Mouse (Mus musculus) lung, postnatal 4 days (tissue): ENCODE data around the gene Rfc5.

Experiments
- DNase-seq, 2 experiments: peaks; one replicate each; pipeline ENCODE4 v3.0.0; 2021

The Rfc5 gene

DNA sequence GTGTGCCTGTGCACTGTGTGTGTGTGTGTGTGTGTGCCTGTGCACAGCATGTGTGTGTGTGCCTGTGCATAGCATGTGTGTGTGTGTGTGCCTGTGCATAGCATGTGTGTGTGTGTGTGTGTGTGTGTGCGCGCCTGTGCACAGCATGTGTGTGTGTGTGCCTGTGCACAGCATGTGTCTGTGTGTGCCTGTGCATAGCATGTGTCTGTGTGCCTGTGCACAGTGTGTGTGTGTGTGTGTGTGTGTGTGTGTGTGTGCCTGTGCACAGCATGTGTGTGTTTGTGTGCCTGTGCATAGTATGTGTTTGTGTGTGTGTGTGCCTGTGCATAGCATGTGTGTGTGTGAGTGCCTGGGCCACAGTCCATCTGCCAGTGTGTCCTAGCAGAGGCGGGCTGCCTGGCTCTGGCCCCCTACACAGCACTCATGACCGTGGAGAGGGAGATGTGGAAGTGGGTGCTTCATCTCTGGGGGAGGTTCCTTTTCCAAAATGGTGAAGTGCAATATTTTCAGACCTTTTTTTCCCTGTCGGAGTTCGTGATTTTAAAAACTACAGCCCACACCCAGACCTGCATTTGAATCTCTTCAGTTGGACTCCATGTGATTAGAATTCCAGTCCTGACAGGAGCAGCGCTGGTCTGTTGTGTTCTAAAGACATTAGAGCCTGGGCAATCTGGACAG is 14.3 kb downstream of the Rfc5 start:
- no peak for DNase-seq

- DNase-seq = no peak
Observed at GRCm38 (mm10) chr5:117373418-117373817, 15.4 kb downstream of the Rfc5 start.

DNA sequence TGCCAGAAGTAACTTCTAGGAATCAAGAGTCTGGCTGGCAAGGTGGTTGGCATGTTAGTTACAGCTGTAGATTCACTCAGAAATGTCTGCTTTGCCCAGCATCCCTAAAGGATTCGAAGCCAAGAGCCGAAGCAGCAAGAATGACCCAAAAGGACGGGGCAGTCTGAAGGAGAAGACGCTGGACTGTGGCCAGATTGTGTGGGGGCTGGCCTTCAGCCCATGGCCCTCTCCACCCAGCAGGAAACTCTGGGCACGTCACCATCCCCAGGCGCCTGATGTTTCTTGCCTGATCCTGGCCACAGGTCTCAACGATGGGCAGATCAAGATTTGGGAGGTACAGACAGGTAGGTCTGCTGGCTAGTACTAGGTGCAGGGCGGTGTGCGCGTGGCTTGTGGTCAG is 18.3 kb downstream of the Rfc5 start:
- peak; percentile 28 to 50 for DNase-seq

- no peak for DNase-seq
Observed at GRCm38 (mm10) chr5:117367206-117367605, 21.6 kb downstream of the Rfc5 start.

DNA sequence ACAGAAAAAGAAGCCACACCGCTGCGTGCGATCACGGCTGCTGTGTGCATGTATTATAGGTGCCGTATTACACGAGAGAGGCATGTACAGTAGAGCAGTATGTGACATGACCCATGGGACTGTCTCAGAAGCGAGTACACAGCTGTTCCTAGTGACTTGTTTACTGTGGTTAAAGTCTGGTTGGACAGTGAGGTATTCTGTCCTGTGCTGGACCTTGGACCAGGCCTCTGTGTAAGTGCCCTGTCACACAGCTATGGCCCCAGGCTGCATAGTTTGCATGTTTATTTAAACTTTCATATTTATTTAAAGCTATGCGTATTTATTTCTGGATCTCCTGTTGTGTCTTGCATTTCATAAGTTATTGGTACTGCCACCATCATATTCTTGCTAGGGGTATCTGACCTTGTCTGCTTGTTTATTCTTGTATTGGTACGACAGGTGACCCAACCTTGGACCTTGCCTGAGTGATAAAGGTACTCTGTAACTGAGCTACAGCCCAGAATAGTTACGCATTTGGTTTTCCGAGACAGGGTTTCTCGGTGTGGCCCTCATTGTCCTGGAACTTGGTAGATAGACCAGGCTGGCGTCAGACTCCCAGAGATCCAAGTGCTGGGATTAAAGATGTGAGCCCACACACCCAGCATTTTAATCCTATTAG is 22.8 kb downstream of the Rfc5 start:
- no peak for DNase-seq

- no peak for DNase-seq
Observed at GRCm38 (mm10) chr5:117364821-117365220, 24.0 kb downstream of the Rfc5 start.

DNA sequence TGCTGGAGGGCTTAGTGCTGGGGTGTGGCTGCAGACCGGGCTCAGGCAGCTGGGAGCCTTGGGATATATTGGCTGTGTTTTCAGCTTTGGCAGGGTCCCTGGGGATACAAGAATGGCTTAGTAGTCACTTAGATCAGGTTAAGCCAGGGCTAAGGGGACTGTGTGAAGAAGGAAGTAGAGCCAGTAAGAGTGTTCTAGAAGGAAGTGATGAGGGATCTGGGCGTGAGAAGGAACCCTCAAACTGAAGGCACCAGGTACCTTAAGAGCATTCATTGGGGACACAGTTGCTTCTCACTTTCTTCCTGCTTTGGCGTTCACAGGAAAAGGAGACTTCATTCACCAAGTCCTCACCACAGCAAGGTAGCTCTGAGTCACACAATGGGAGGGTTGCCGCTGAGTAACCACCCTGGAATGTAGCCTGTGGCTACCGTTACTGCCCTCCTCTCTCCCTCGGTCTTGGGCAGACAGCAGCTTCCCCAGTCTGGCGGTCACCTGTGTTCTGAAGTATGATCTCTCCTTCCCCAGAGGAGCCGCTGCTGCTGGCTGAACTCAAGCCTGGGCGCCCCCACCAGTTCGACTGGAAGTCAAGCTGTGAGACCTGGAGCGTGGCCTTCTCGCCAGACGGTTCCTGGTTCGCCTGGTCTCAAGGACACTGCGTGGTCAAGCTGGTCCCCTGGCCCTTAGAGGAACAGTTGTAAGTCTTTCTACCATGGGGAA is 25.6 kb downstream of the Rfc5 start:
- peak; percentile 45 to 63 for DNase-seq

DNA sequence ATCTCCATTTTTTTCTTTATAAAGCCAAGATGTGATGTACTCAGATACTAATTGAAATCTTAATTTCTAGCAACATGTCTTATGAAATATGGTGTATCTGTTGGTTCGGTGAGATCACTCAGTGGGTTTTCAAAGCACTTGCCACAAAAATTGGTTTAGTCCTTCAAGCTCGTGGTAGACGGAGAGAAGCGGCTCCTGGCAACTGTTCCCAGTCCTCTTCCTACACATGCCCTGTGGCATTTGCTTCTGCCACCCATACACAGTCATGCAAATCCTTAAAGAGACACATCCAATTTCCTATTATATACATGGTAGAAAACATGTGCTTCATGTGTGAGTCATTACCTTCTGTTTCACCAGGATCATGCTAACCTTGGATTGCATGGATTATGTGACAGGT is 27.3 kb downstream of the Rfc5 start:
- DNase-seq = no peak

GRCm38 (mm10) chr5:117360631-117361541 is 28.0 kb downstream of the Rfc5 start:
- no peak for DNase-seq

DNA sequence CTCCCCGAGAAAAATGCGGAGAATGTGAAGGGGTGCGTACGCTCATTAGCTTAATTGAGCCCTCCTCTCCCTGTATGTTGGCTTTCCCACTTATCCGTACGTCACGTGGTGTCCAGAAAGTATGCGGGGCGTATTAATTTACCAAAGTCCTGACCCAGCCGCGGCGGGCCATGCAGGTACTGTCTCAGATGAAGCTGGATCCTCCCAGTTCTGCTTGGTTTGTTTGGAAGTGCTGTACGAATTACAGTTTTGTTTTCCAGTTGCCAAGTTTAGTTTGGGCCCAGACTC is 28.7 kb downstream of the Rfc5 start:
- peak in 1 of 2 experiments; percentile 45 for DNase-seq

DNA sequence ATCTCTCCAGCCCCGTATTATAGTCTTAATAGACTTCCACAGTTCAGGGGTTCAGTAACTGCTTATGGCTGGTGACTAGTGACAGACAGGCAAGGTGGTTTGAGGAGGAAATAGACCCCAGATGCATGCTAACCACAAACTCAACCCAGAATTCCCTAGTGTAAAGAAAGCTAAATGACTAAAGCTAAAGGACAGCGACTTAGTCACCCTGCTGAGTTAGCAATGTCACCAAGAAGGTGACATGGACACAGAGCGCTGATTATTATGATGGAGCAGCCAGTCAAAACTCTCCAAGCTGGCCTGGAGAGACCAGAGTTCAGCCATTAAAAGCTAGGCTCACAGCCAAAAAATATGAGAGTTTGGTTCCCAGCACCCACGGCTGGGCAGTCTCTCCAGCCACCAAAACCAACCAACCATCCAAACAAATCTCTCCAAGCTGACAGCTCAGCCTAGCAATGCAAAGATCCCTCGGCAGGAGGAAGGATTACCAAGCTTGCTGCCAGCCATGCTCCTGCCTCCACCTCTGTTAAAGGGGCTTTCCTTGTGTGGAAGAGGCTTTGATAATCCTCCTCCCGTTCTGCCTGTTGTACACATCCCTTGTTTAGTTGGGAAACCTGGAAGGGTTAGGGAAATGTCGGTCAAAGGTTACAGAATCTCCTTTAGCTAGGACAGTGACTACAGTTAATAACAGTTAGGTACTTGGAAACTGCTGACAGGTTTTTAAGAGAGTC is 29.2 kb downstream of the Rfc5 start:
- DNase-seq = no peak

GRCm38 (mm10) chr5:117358725-117359124 is 30.1 kb downstream of the Rfc5 start:
- peak; percentile 71 to 85 for DNase-seq

- DNase-seq = no peak
Observed at GRCm38 (mm10) chr5:117358248-117358630, 30.6 kb downstream of the Rfc5 start.

- DNase-seq = peak in 1 of 2 experiments; percentile 66
Observed at GRCm38 (mm10) chr5:117357478-117358247, 31.2 kb downstream of the Rfc5 start.

DNA sequence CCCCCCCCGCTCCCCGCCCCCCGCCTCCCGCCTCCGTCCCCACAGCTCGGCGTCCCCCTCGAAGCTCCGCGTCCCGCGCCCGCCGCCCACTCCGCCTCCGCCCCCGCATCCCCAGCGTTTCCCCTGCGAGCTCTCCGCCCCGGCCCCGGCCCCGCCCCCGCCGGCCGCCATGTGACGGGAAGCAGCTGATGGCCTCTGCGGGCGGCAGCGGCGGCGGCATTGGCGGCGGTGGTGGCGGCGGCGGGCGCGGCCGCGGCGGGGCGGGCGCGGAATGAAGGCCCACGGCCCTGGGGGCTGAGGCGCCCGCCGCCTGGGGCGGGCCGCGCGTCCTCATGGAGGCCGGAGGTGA is 31.7 kb downstream of the Rfc5 start, which contains the start of gene Wsb2:
Gene Wsb2, plus strand, starts transcription at position 176 of the 349 bp plus-strand sequence.
- peak; percentile 88 to 91 for DNase-seq

- peak; percentile 60 to 73 for DNase-seq
Observed at GRCm38 (mm10) chr5:117356365-117357128, 32.3 kb downstream of the Rfc5 start.

DNA sequence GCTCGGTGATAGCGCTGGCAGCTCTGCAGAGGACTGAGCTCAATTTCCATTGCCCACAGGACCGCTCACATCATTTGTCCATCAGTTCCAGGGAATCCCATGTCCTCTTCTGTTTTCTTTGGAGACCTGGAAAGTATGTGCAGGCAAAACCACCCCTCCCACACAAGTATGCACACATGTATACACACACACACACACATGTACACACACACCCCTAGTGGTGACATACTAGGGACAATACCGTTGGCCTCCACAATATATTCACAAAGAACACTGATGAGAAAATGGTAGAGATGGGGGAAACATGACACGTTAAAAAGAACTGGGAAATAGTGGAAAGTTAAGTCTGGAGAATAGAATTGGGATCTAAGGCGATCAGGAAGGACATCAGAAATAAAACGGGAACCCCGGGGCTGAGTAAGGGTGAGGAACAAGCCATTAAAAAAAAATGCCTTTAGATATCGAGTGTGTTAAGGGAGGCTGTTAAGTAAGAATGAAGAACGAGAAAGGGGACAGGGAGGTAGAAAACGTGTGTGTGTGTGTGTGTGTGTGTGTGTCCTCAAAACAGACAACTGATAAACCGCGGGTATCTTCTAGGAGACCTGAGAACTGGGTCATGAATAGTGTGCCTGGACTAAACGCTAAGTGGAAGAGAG is 33.1 kb downstream of the Rfc5 start:
- DNase-seq = no peak

DNA sequence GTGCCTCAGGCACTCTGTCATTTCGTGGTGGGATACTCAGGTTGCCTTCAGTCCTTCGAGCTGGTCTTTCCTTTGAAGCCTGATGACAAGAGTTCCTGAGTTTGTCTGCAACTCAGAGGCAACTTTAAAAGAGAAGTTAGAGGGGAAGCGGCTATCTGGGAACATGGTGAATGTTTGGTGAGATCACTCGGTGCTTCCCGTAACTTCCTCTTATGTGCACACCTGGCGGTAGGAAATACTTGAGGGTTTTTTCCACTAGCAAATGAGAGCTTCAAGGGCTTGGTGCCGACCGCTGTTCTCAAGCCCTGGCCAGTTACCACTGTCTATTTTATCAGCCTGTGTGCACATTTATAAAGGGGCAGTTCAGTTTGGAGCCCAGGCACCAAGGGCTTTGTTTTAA is 34.7 kb downstream of the Rfc5 start:
- DNase-seq = no peak

GRCm38 (mm10) chr5:117348279-117348678 is 40.6 kb downstream of the Rfc5 start:
- DNase-seq = peak; percentile 79 to 85

GRCm38 (mm10) chr5:117347838-117348237 is 41.0 kb downstream of the Rfc5 start:
- no peak for DNase-seq
